Mouse (Mus musculus): Measurements from ENCODE around the gene Olfr666.
"Not testable (repeated sequence)": the region's sequence is repeated elsewhere in the genome, so short reads cannot be mapped to it uniquely, and the experiment has no call there.

Gene Olfr666

DNA sequence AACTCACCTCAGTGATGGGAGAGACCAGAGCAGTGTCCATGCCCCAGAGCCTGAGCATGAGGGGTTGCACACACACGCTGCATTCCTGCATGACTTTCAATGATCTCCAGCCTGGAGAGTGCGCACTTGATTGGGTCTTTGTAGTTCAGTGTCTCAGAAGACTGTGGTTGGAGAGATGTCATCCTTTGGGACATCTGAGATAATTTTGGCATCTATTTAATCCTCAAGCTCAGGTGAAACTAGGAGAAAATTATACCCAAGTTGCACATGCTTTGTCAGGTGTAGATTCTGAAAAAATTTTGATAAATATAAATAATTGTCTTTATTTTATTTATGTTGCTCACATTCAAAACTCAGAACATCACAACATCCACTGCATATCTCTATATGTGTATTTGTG is at the start of gene Olfr666:
Gene Olfr666 (minus strand): TSS at position 101 of the 400 bp plus-strand sequence.
- no peak for DNase-seq

- no peak for DNase-seq
These were observed 38.2 kb upstream of the Olfr666 start, which contains the start of gene Olfr669 for GRCm38 (mm10) chr7:104933940-104934339. Olfr669 (plus strand) TSS chr7:104934240.

DNA sequence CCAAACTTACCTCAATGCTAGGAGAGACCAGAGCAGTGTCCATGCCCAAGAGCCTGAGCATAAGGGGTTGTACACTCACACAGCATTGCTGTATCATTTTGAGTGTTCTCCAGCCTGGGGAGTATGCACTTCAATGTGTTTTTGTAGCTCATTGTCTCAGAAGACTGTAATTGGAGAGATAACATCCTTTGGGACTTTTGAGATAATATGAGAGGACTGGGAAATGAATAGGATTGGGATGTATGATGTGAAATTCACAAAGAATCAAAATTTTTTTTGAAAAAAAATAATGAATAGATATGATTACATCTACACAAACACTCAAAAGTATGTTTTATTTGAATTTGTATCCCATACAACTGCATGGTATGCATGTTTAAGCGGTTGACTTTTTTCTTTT is 32.2 kb upstream of the Olfr666 start, which contains the start of gene Olfr668:
Gene Olfr668 (minus strand): TSS at position 101 of the 400 bp plus-strand sequence.
- no peak for DNase-seq

DNA sequence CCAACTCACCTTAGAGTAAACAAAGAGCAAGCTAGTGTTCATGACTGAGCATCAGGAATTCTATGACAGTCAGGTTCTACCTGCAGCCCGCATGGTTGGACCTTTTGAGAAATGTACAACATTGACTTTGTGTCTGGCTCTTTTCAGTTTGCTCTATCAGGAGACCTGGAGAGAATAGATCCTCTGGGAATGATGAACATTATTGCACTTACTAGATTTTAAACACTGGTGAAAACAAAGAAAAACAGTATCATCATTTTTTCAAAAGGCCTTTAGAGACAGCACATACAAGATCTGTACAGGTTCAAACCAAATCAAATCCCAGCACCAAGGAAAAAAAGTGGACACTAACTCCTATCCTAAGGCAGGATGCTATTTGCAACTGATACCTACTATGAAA is 25.6 kb upstream of the Olfr666 start, which contains the start of gene Olfr667:
Gene Olfr667 (minus strand): TSS at position 101 of the 400 bp plus-strand sequence.
- no peak for DNase-seq

- no peak for DNase-seq
These were observed 18.0 kb downstream of the Olfr666 start, which contains the start of gene Olfr665 for GRCm38 (mm10) chr7:104877731-104878130. Olfr665 (plus strand) TSS chr7:104878031.

- DNase-seq: no peak
These were observed 34.4 kb downstream of the Olfr666 start for GRCm38 (mm10) chr7:104861381-104861780.

- no peak for DNase-seq
These were observed 38.1 kb downstream of the Olfr666 start for GRCm38 (mm10) chr7:104857683-104858082.

GRCm38 (mm10) chr7:104856709-104857108 is 39.0 kb downstream of the Olfr666 start, which contains the start of gene Usp17la:
Usp17la (plus strand) TSS chr7:104857009.
- DNase-seq: not testable (repeated sequence)

DNA sequence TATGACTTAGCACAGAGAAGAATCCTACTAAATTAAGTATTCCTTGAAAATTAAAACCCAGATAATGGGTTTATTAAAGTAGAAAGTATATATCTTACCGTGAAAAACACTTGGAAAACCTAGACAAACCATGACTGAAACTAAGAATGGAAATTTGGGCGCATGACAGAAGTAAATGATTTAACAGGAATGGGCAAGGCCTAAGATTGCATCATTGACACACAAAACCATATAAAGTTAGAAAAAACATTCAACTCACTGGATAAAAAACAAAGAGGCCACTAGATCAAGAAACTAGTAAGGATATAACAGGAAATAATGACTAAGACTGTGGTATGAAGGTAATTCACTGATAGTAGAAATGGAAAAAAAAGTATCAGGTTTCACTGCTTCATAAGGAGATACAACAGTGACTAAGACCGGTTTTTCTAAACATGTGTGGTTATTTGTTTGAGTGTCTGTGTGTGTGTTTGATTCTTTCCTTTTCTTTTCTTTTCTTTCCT is 40.5 kb downstream of the Olfr666 start:
- DNase-seq: no peak

DNA sequence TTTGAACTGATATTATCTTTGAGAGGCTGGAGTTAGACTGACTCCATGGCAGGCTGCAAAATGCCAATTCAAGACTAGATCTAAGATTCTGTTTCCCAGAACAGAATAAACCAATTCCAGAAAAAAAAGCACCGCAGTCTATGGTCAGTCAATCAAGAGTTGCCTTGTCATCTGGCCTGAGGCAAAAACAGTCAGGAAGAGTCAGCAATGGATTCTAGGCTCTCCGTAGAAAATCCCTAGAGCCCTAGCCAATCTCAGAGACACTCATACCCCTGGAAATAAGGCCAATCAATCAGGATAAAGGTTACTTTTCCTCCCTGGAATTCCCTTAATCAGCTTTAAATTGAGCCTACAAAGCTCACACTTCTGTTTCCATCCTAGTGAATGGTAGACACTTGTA is 44.2 kb downstream of the Olfr666 start:
- not testable (repeated sequence) for DNase-seq

GRCm38 (mm10) chr7:104843731-104844287 is 51.9 kb downstream of the Olfr666 start:
- DNase-seq: no peak

DNA sequence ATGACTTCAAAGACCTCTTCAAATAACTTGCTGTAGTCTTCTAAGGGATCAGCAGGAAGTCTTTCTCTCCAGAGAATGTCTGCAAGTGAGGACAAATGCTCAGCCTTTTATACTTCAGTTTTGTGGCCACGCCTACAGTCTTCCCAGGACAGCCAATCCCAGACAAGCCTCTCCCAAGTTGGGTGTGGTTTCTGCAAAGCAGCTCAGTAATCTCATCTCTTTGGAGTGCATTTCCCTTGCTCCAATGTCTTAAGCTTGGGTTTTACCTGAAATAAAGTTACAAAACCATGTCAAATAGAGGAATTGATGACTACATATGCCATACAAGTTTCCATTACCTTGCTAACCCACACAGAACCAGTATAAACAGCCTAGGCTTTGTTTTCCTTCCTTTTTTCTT is 53.2 kb downstream of the Olfr666 start, which contains the start of gene Usp17lb:
Gene Usp17lb (minus strand): TSS at position 101 of the 400 bp plus-strand sequence.
- DNase-seq: no peak

Measured in cerebellum, postnatal 10 days (tissue).